Mouse (Mus musculus) spleen, adult 2 months (tissue): ENCODE data around the gene Fxr2. TPM values are rescaled to one million over a fixed set of nuclear protein-coding genes. Genes with fewer than 3 reads are reported as not detected.

Source experiments
- DNase-seq, 2 experiments: peaks; one replicate each; pipeline versions ENCODE4 v3.0.0 to v3.0.0-alpha.2; 2012 to 2021; ENCODE audit warnings: low spot score in 2 of 2, low read depth in 1 of 2
- H3K27ac ChIP-seq: fragments of 200-500 bp; 2 replicates; pipeline ENCODE4 v1.5.1; 2012; ENCODE audit warnings: low read length, inconsistent platforms; ENCODE audit not compliant: insufficient read depth
- H3K27me3 ChIP-seq: fragments of 200-500 bp; 2 replicates; pipeline ENCODE4 v1.6.1; 2012; ENCODE audit warnings: mild to moderate bottlenecking, moderate library complexity, low read length, inconsistent platforms; ENCODE audit not compliant: control insufficient read depth, insufficient read depth
- H3K36me3 ChIP-seq: fragments of 200-500 bp; 2 replicates; pipeline ENCODE4 v1.6.1; 2012; ENCODE audit warnings: mild to moderate bottlenecking, low read length, inconsistent platforms; ENCODE audit not compliant: control insufficient read depth, insufficient read depth
- H3K4me1 ChIP-seq: fragments of 200-500 bp; 2 replicates; pipeline ENCODE4 v1.6.1; 2011; ENCODE audit warnings: inconsistent platforms; ENCODE audit not compliant: control insufficient read depth, insufficient read depth, insufficient read length
- H3K4me3 ChIP-seq: fragments of 200-500 bp; 2 replicates; pipeline ENCODE4 v1.5.1; 2011; ENCODE audit warnings: mild to moderate bottlenecking, inconsistent platforms; ENCODE audit not compliant: insufficient read depth, insufficient read length; ENCODE audit errors: extremely low read depth
- CTCF ChIP-seq: fragments of 200-500 bp; IDR thresholded peaks from 2 replicates; pipeline ENCODE4 v1.5.1; 2011; ENCODE audit warnings: mild to moderate bottlenecking, inconsistent platforms; ENCODE audit not compliant: insufficient read depth, insufficient read length, insufficient replicate concordance; ENCODE audit errors: extremely low read depth
- POLR2A ChIP-seq: fragments of 200-500 bp; IDR thresholded peaks from 2 replicates; pipeline ENCODE4 v1.6.1; 2011; ENCODE audit warnings: low read depth, low read length, inconsistent platforms
- WGBS: fragments of 180-500 bp; shearing (Covaris S2); methylation state at CpG from one replicate; pipeline ENCODE4 v1.1.7; 2018; 5-methylcytosine and 5-hydroxymethylcytosine counted together
- polyA plus RNA-seq: library from polyadenylated mRNA; depleted of rRNA; stranded (reverse); fragments of >200 nt; gene quantifications from 2 replicates; pipeline ENCODE4 v1.2.3, GENCODE M21; 2012

Fxr2 gene
- polyA plus RNA-seq, 1 experiment, result 41.6 TPM

DNA sequence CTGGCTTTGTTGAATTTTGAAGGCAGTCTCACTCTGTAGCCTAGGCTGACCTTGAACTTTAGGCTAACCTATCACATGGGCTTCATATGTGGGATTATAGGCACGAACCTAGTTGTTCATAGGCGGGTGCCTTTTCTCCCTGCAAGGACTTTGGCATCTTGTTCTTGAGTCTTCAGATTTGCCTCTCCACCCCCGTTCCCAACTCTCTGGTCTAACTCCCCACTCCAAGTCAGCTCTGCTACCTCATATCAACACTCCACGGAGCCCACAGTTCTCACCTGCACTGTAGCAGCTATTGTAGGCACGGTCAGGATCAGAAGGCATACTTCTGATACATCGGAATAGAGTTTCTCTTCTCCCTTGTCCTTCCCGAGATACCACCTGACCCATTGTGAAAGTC, 50.8 kb downstream of the Fxr2 start:
- Histone ChIP-seq H3K27me3 (no peaks in the 10 kb centered on the region), H3K4me1 (no peaks in the 10 kb centered on the region), H3K27ac (no peak overlapping the region), H3K36me3 (peaks cover under 1% of the 10 kb centered on the region; the same call in 1 of the 2 replicates), H3K4me3 (no peak overlapping the region)
- DNase-seq, result no peak
- 89% methylated on average over 7 of the region's 7 CpGs for WGBS
- TF ChIP-seq CTCF, result no peak
- no peak for TF ChIP-seq POLR2A

DNA sequence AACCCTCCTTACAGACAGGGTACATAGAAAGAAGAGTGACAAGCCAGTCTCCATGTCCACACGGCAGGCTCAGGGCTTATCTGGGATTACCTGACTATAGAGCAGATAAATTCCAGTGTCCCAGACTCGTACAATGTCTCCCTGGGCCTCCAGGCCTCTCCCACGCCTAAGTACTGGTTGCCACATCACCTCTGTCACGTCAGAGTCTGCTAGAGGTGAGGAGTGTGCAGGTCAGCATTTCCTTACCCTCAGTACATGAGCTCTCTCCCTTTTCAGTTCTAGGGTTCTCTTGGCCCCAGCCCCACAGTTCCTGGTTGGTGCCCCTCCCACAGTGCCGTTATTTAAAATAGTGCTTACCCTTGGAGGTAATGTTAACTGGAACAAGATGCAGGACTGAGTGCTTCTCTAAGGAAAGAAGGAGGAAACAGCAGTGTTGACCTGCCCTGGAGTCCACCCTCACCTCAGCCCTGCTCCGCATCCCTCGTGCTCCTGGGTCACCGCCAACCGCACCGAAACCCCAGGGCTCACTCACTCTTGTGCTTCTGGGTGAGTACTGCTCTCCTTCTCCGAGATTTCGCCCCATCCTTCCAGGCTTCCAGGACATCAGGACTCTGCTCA, 51.4 kb downstream of the Fxr2 start:
- WGBS, result 83% methylated on average over 12 of the region's 12 CpGs
- no peaks in the 10 kb centered on the region for H3K27me3 ChIP-seq
- TF ChIP-seq POLR2A (no peak), CTCF (no peak)
- no peaks in the 10 kb centered on the region for H3K36me3 ChIP-seq
- H3K4me1 ChIP-seq, result no peaks in the 10 kb centered on the region
- H3K27ac ChIP-seq, result no peak overlapping the region; the same call in 1 of the 2 replicates
- no peak overlapping the region for H3K4me3 ChIP-seq
- no peak for DNase-seq

DNA sequence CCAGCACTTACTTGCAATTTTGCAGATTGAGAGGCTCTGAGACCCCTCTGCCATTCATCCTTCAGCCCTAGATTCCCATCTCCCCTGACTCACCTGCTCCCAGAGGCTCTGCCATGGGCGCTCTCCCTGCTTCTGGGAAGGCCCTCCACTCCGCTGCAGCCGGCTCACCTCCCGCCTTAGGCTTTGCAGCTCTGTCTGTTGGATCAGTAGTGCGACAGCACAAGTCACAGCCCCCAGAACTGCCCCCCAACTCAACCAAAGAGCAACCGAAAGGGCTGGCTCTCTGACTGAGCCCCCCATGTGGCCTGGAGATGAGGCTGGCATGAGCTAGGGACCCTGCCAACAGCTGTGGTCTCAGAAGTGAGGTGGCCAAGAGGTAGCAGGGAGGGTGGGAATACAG, 52.1 kb downstream of the Fxr2 start:
- peak overlapping the region; percentile 90 for H3K27ac ChIP-seq
- WGBS, result 86% methylated on average over 6 of the region's 6 CpGs
- no peak for DNase-seq
- H3K4me3 ChIP-seq, result no peak overlapping the region
- no peak for TF ChIP-seq CTCF
- no peak for TF ChIP-seq POLR2A
- H3K4me1 ChIP-seq, result no peaks in the 10 kb centered on the region
- H3K36me3 ChIP-seq, result no peaks in the 10 kb centered on the region
- no peaks in the 10 kb centered on the region for H3K27me3 ChIP-seq

- H3K4me1 ChIP-seq, result no peaks in the 10 kb centered on the region
- peak within 1 kb of the TSS; percentile 90 for H3K27ac ChIP-seq
- WGBS, result 60% methylated on average over 10 of the region's 10 CpGs
- peak within 1 kb of the TSS; percentile 17; the same call in 1 of the 2 replicates for H3K4me3 ChIP-seq
- DNase-seq, result no peak
- TF ChIP-seq POLR2A (no peak), CTCF (no peak)
- H3K36me3 ChIP-seq, result no peaks in the 10 kb centered on the region
- H3K27me3 ChIP-seq, result no peaks in the 10 kb centered on the region
These were observed 52.8 kb downstream of the Fxr2 start, which contains the start of gene Tnfsf13 for GRCm38 (mm10) chr11:69685526-69686148. Tnfsf13 (minus strand) TSS chr11:69685784.

DNA sequence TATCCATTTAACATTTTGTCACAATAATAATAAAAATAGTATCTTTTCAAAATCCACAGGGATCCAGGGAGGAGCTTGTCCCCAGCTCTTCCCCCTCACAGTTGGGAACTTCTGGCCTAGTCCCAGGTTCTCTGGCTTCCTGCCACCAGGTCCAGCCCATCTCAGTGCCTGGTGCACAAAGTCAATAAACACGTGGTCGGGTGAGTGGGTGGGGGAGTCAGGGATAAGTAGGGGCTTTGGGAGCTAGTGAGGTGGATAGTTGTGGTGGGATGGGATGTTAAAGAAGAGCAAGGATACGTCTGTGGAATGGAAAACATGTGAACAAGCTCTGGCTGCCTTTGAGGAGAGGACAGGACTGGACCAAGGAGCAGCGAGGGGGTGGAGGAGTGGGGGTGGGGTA, 53.6 kb downstream of the Fxr2 start:
- TF ChIP-seq POLR2A (no peak), CTCF (no peak)
- Histone ChIP-seq H3K27me3 (no peaks in the 10 kb centered on the region), H3K4me3 (no peak overlapping the region), H3K4me1 (no peaks in the 10 kb centered on the region), H3K36me3 (no peaks in the 10 kb centered on the region), H3K27ac (no peak overlapping the region; the same call in 1 of the 2 replicates)
- WGBS, result 64% methylated on average over 4 of the region's 4 CpGs
- DNase-seq, result no peak

GRCm38 (mm10) chr11:69687061-69687460, 54.3 kb downstream of the Fxr2 start:
- Histone ChIP-seq H3K27me3 (no peaks in the 10 kb centered on the region), H3K4me1 (no peaks in the 10 kb centered on the region), H3K4me3 (no peak overlapping the region), H3K27ac (no peak overlapping the region), H3K36me3 (no peaks in the 10 kb centered on the region)
- DNase-seq, result no peak
- TF ChIP-seq POLR2A (no peak), CTCF (no peak)
- 90% methylated on average over 5 of the region's 5 CpGs for WGBS

DNA sequence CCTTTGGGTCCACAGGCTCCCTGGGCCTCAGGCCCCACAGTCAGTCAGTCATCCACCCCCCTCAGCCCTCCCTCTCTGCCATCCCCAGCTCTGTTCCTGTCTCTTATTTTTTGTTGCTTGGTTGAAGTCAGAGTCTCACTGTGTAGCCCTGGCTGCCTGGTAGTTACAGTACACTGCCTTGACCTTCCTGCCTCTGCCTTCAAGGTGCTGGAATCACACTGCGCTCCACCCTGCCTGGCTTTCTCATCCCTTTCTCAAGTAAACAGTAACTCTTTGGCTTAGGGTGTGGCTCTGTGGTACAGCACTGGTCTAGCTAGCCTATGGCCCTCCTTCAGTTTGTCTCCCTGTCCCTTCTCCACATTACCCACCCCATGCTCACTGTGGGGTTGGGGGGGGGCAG, 57.1 kb downstream of the Fxr2 start:
- H3K36me3 ChIP-seq, result no peaks in the 10 kb centered on the region
- H3K27ac ChIP-seq, result 0 out of 2 replicates have a peak overlapping the region, but pooled peaks have one; percentile 53
- no peak for DNase-seq
- H3K4me1 ChIP-seq, result no peaks in the 10 kb centered on the region
- no peaks in the 10 kb centered on the region for H3K27me3 ChIP-seq
- TF ChIP-seq POLR2A (no peak), CTCF (no peak)
- no peak overlapping the region for H3K4me3 ChIP-seq
- WGBS, result 96% methylated on average over 1 of the region's 1 CpGs
